Mouse (Mus musculus): ENCODE results near the gene Kdm6b. TPM values are rescaled to one million over a fixed set of nuclear protein-coding genes. Genes with fewer than 3 reads are reported as not detected.
A peak's percentile ranks its signal among the peaks of the same experiment; 100 is the strongest.

The Kdm6b gene
- polyA plus RNA-seq, 1 experiment from 2014 or later, result 23.2 TPM

DNA sequence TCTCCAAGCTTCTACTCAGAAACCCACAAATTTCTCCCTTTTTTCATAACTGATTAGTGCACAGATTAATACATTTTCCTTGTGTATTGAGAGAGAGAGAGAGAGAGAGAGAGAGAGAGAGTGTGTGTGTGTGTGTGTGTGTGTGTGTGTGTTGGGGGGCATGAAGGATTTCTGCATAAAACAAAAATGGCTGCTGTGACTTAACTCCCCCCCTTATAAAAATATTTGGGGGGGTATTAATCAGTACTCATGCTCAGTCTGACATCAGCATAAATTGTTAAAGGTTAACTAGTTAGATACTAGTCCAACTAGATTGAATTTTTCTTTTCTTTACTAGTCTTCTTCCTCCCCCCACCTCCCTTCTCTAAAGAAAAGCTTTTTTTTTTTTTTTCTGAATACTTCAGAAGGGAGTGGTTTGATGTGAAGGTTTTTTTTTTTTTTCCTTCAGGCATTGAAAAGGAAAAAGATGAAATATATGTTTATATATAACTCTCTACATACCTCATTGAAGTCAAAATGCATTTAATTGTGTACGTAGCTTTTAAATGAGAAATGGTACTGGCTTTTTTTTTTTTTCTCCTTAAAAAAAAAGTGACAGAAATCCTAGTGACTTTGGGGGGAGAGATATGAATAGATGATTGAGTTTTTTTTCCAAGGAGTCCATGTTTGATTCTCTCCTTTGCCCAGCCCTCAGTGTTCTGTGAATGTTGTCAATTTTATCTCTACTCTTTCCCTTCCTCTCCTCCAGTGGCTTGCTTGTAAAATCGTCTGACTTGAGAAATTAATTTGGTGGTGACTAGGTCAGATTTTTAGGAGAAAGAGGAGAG is 43.3 kb downstream of the Kdm6b start:
- Histone ChIP-seq H3K27ac (peak overlapping the region; percentile 100), H3K4me3 (replicated peaks; ENCODE audit: low read depth, low read length) (peak overlapping the region; percentile 99), H3K4me1 (replicated peaks; ENCODE audit: insufficient read depth, low read length) (peaks cover 26% of the 10 kb centered on the region), H3K36me3 (ENCODE audit: insufficient read depth, low read length) (peaks cover 12% of the 10 kb centered on the region; the same call in 1 of the 2 replicates), H3K9ac (ENCODE audit: low read depth, low read length) (peak overlapping the region; percentile 100), H3K27me3 (ENCODE audit: insufficient read depth, low read length) (no peaks in the 10 kb centered on the region), H3K9me3 (replicated peaks; ENCODE audit: low read length) (no peaks in the 10 kb centered on the region), H3K4me2 (ENCODE audit: low read length) (peak overlapping the region; percentile 89)
- DNase-seq (ENCODE audit: low spot score) (peak; percentile 61), ATAC-seq (replicated peaks; ENCODE audit: low FRiP score, low read depth) (no peak)
- no peak for TF ChIP-seq CTCF (IDR thresholded peaks at IDR 0.05; ENCODE audit: low read depth)
- WGBS, result 23% methylated on average over 2 of the region's 2 CpGs

GRCm38 (mm10) chr11:69369215-69369989 is 44.1 kb downstream of the Kdm6b start, which contains the start of gene Chd3:
TSS of gene Chd3 (minus strand) at chr11:69369406.
- H3K27me3 ChIP-seq (ENCODE audit: insufficient read depth, low read length), result no peaks in the 10 kb centered on the region
- no peaks in the 10 kb centered on the region for H3K9me3 ChIP-seq (replicated peaks; ENCODE audit: low read length)
- peak within 1 kb of the TSS; percentile 100 for H3K27ac ChIP-seq
- H3K4me1 ChIP-seq (replicated peaks; ENCODE audit: insufficient read depth, low read length), result peaks cover 33% of the 10 kb centered on the region
- ATAC-seq (replicated peaks; ENCODE audit: low FRiP score, low read depth) (no peak), DNase-seq (ENCODE audit: low spot score) (peak; percentile 67)
- H3K9ac ChIP-seq (ENCODE audit: low read depth, low read length), result peak within 1 kb of the TSS; percentile 100
- peak within 1 kb of the TSS; percentile 99 for H3K4me3 ChIP-seq (replicated peaks; ENCODE audit: low read depth, low read length)
- peak within 1 kb of the TSS; percentile 89 for H3K4me2 ChIP-seq (ENCODE audit: low read length)
- WGBS, result under 1% methylated on average over 17 of the region's 34 CpGs
- TF ChIP-seq CTCF (IDR thresholded peaks at IDR 0.05; ENCODE audit: low read depth), result no peak
- peaks cover 9% of the 10 kb centered on the region; the same call in 1 of the 2 replicates for H3K36me3 ChIP-seq (ENCODE audit: insufficient read depth, low read length)

DNA sequence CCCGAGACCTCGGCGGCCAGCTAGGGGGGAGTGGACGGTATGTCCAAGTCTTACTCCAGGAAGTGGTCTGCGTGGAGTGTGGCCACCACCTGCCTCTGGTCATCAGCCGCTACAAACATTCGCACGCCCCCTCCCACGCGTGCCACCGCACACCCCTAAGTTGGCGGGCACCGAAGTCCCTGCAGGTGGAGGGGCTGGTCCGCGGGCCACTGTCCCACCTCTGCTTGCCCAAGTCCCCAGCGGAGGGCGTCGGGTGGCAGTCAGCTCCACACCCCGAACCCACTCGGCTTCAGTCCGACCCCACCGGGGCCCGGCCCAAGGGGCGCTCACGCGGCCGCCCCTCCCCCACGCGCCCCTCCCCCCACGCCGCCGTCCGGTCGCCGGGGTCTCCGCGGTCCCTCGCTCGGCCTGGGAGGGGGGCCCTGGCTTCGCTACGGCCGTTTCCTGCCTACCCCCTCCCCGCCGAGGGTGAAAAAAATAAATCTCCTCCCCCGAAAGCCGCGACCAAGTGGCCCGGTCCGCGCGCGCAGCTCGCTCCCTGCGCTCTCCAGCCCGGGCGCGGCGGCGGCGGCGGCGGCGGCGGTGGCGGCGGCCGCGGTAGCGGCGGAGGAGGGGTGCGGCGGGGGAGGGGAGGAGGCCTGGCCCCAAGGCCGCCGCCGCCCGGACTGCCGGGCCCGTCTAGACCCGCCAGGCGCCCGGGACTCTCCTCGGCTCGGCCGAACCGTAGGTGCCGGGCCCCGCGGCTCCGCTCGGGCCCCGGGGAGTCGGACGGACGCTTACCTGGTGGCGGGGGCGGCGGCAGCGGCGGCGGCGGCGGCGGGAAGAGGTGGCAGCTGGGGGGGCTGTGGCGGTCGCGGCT is 44.9 kb downstream of the Kdm6b start:
- H3K4me2 ChIP-seq (ENCODE audit: low read length), result peak overlapping the region; percentile 89
- peaks cover 6% of the 10 kb centered on the region; the same call in 1 of the 2 replicates for H3K36me3 ChIP-seq (ENCODE audit: insufficient read depth, low read length)
- peak; percentile 18; the same call in 1 of the 2 replicates for ATAC-seq (replicated peaks; ENCODE audit: low FRiP score, low read depth)
- no peaks in the 10 kb centered on the region for H3K27me3 ChIP-seq (ENCODE audit: insufficient read depth, low read length)
- H3K9ac ChIP-seq (ENCODE audit: low read depth, low read length), result peak overlapping the region; percentile 100
- WGBS, result under 1% methylated on average over 75 of the region's 106 CpGs
- DNase-seq (ENCODE audit: low spot score), result peak; percentile 70
- H3K27ac ChIP-seq, result peak overlapping the region; percentile 100
- H3K9me3 ChIP-seq (replicated peaks; ENCODE audit: low read length), result no peaks in the 10 kb centered on the region
- H3K4me3 ChIP-seq (replicated peaks; ENCODE audit: low read depth, low read length), result peak overlapping the region; percentile 99
- peaks cover 41% of the 10 kb centered on the region for H3K4me1 ChIP-seq (replicated peaks; ENCODE audit: insufficient read depth, low read length)
- no peak for TF ChIP-seq CTCF (IDR thresholded peaks at IDR 0.05; ENCODE audit: low read depth)

DNA sequence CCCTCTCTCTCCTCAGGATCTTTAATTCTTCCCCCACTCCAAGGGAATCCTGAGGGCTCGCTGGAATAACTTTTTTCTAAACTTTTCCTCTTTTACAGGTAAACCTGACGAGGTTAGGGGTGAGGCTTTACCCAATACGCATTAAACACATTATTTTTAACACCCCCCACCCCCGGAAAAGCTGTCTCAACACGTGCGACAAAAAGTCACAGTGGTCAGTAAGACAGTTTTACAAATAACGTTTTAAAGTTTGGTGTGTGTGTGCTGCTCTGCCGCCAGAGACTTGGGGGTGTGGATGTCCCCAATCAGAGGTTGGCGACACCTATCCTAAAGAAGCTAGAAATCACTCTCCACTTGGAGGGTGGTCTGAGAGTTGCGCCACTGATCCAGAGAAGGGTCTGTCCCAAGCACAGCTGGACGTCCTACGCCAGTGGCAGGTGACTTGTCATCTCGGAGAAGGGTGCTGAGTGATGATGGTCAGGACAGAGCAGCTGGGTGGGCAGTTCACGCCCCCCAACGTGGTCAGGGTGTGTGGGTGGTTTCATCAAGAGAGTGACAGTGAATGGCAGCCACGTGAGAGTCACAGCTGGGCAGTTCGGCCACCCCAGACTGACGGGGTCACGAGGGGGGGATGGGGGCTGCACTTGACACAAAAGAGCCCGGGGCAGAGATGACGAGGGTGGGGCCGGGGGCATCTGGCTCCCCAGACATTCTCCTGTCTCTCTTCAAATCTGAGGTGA is 45.7 kb downstream of the Kdm6b start:
- Histone ChIP-seq H3K9me3 (replicated peaks; ENCODE audit: low read length) (no peaks in the 10 kb centered on the region), H3K36me3 (ENCODE audit: insufficient read depth, low read length) (peaks cover 2% of the 10 kb centered on the region; the same call in 1 of the 2 replicates), H3K4me1 (replicated peaks; ENCODE audit: insufficient read depth, low read length) (peaks cover 41% of the 10 kb centered on the region), H3K4me3 (replicated peaks; ENCODE audit: low read depth, low read length) (peak overlapping the region; percentile 99), H3K9ac (ENCODE audit: low read depth, low read length) (peak overlapping the region; percentile 100), H3K27me3 (ENCODE audit: insufficient read depth, low read length) (no peaks in the 10 kb centered on the region), H3K4me2 (ENCODE audit: low read length) (peak overlapping the region; percentile 89), H3K27ac (peak overlapping the region; percentile 100)
- no peak for TF ChIP-seq CTCF (IDR thresholded peaks at IDR 0.05; ENCODE audit: low read depth)
- ATAC-seq (replicated peaks; ENCODE audit: low FRiP score, low read depth) (peak; percentile 22), DNase-seq (ENCODE audit: low spot score) (peak; percentile 54)
- WGBS, result 1% methylated on average over 22 of the region's 22 CpGs

DNA sequence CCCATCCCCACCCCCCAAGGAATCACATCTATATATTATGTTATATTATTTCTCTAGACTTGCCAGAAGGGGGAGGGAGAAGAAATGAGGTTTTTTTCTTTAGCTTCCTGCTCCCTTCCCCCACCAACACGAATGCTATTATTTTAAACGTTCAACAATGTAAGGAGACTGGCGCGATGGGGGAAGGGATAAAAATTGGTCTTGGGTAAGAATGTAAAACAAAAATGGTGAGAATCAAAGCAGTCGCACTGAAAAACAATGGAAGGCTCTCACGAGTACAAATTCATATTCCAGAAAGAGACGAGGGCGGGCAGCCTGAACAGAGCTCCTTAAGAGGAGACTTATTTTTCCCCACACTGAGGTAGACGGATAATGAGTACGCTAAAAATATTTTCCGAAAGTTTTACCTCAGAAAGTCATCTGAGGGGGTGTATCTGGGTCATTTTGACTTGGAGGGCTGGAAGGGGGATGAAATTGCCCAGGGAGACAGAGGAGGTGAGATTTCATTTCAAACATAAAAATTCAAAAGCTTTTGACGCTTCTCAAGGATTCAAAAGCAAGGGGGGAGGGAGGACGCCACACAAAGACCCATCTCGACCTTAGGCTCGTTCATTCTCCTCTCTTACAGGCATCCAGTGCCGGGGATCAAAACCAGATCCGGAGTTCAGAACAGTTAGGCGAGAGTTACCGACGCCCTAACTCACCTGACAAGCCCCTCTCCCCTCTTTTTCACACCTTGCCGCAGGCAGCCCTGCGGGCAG is 46.4 kb downstream of the Kdm6b start:
- Histone ChIP-seq H3K4me3 (replicated peaks; ENCODE audit: low read depth, low read length) (peak overlapping the region; percentile 99), H3K4me2 (ENCODE audit: low read length) (peak overlapping the region; percentile 89), H3K9me3 (replicated peaks; ENCODE audit: low read length) (no peaks in the 10 kb centered on the region), H3K36me3 (ENCODE audit: insufficient read depth, low read length) (peaks cover 8% of the 10 kb centered on the region; the same call in 1 of the 2 replicates), H3K9ac (ENCODE audit: low read depth, low read length) (peak overlapping the region; percentile 100), H3K27ac (peak overlapping the region; percentile 100), H3K27me3 (ENCODE audit: insufficient read depth, low read length) (no peaks in the 10 kb centered on the region), H3K4me1 (replicated peaks; ENCODE audit: insufficient read depth, low read length) (peaks cover 38% of the 10 kb centered on the region)
- TF ChIP-seq CTCF (IDR thresholded peaks at IDR 0.05; ENCODE audit: low read depth), result peak; percentile 22; the same call in 1 of the 2 replicates
- WGBS, result 1% methylated on average over 22 of the region's 22 CpGs
- DNase-seq (ENCODE audit: low spot score), result peak; percentile 57
- no peak for ATAC-seq (replicated peaks; ENCODE audit: low FRiP score, low read depth)
